Mouse (Mus musculus) MEL (cell line): ENCODE data around the gene Aktip. TPM values are rescaled to one million over a fixed set of nuclear protein-coding genes. Genes with fewer than 3 reads are reported as not detected.

Experiments used
- DNase-seq: peaks from one replicate; pipeline ENCODE4 v3.0.0; 2011; ENCODE audit warnings: low read depth, low spot score
- H3K27ac ChIP-seq: 2 replicates; pipeline ENCODE4 v1.5.1; 2012; ENCODE audit warnings: low read depth, mild to moderate bottlenecking, control low read depth, low read length, moderate library complexity; ENCODE audit not compliant: control insufficient read depth
- H3K27me3 ChIP-seq, 2 experiments: fragments of 150-350 bp in 1 of 2; sonication (generic) in 1 of 2; 2 replicates each; pipeline ENCODE4 v1.6.1; 2012; ENCODE audit warnings: low read length in 2 of 2, mild to moderate bottlenecking in 2 of 2, improper control_type of control experiment in 1 of 2, moderate library complexity in 1 of 2; ENCODE audit not compliant: insufficient read depth in 2 of 2, control insufficient read depth in 1 of 2
- H3K36me3 ChIP-seq, 2 experiments: 2 replicates each; pipeline ENCODE4 v1.6.1; 2012 to 2014; ENCODE audit warnings: low read length in 2 of 2, improper control_type of control experiment in 1 of 2, inconsistent platforms in 1 of 2, mild to moderate bottlenecking in 1 of 2; ENCODE audit not compliant: insufficient read depth in 2 of 2, control insufficient read depth in 1 of 2
- H3K4me1 ChIP-seq, 2 experiments: fragments of 150-350 bp in 1 of 2; sonication (generic) in 1 of 2; 2 replicates each; pipeline ENCODE4 v1.6.1; 2012; ENCODE audit warnings: low read length in 2 of 2, improper control_type of control experiment in 1 of 2, mild to moderate bottlenecking in 1 of 2; ENCODE audit not compliant: insufficient read depth in 2 of 2, control insufficient read depth in 1 of 2
- H3K4me3 ChIP-seq, 2 experiments: fragments of 150-350 bp in 1 of 2; sonication (generic) in 1 of 2; 2 replicates each; pipeline ENCODE4 v1.5.1; 2012; ENCODE audit warnings: low read depth in 2 of 2, low read length in 2 of 2, mild to moderate bottlenecking in 2 of 2, moderate library complexity in 2 of 2, control low read depth in 1 of 2, improper control_type of control experiment in 1 of 2; ENCODE audit not compliant: control insufficient read depth in 1 of 2, insufficient read depth in 1 of 2
- H3K79me2 ChIP-seq: 2 replicates; pipeline ENCODE4 v1.6.1; 2012; ENCODE audit warnings: mild to moderate bottlenecking, low read length, moderate library complexity; ENCODE audit not compliant: control insufficient read depth, poor library complexity, insufficient read depth
- H3K9ac ChIP-seq: 2 replicates; pipeline ENCODE4 v1.6.1; 2012; ENCODE audit warnings: low read depth, mild to moderate bottlenecking, control low read depth, low read length, moderate library complexity; ENCODE audit not compliant: control insufficient read depth, poor library complexity, severe bottlenecking
- H3K9me3 ChIP-seq: fragments of 150-350 bp; sonication (generic); replicated peaks from 2 replicates; pipeline ENCODE4 v1.6.1; 2012; ENCODE audit warnings: mild to moderate bottlenecking, low read length, improper control_type of control experiment, moderate library complexity; ENCODE audit not compliant: insufficient read depth
- CTCF ChIP-seq, 3 experiments: IDR thresholded peaks in 2 of 3; conservative IDR thresholded peaks in 1 of 3; 2 replicates each; pipeline ENCODE4 v1.5.1; 2011 to 2012; ENCODE audit warnings: low read length in 3 of 3, low read depth in 2 of 3, mild to moderate bottlenecking in 2 of 3, improper control_type of control experiment in 1 of 3, inconsistent platforms in 1 of 3, mixed read lengths in 1 of 3, moderate library complexity in 1 of 3; ENCODE audit not compliant: control insufficient read depth in 1 of 3, insufficient read depth in 1 of 3, poor library complexity in 1 of 3, severe bottlenecking in 1 of 3
- E2F4 ChIP-seq: IDR thresholded peaks from 2 replicates; pipeline ENCODE4 v1.6.1; 2011; ENCODE audit warnings: low read depth, low read length, improper control_type of control experiment, borderline replicate concordance
- ELF1 ChIP-seq: IDR thresholded peaks from 2 replicates; pipeline ENCODE4 v1.6.1; 2014; ENCODE audit warnings: low read depth, mild to moderate bottlenecking, inconsistent platforms, low read length, improper control_type of control experiment, moderate library complexity
- EP300 ChIP-seq, 2 experiments: IDR thresholded peaks; 2 replicates each; pipeline ENCODE4 v1.6.1; 2011; ENCODE audit warnings: improper control_type of control experiment in 2 of 2, low read length in 2 of 2, low read depth in 1 of 2, mild to moderate bottlenecking in 1 of 2
- ETS1 ChIP-seq: IDR thresholded peaks from 2 replicates; pipeline ENCODE4 v1.6.1; 2012; ENCODE audit warnings: low read depth, mild to moderate bottlenecking, inconsistent platforms, low read length, improper control_type of control experiment, moderate library complexity
- KAT2A ChIP-seq: conservative IDR thresholded peaks from 2 replicates; pipeline ENCODE4 v1.6.1; 2012; ENCODE audit warnings: low read depth, low read length, improper control_type of control experiment, inconsistent platforms
- MAFK ChIP-seq: IDR thresholded peaks from 2 replicates; pipeline ENCODE4 v1.6.1; 2011; ENCODE audit warnings: low read depth, mild to moderate bottlenecking, low read length, improper control_type of control experiment, borderline replicate concordance
- MAX ChIP-seq: IDR thresholded peaks from 2 replicates; pipeline ENCODE4 v1.6.1; 2011; ENCODE audit warnings: low read length, improper control_type of control experiment
- MEF2A ChIP-seq: IDR thresholded peaks from 2 replicates; pipeline ENCODE4 v1.6.1; 2014; ENCODE audit warnings: low read depth, mild to moderate bottlenecking, inconsistent platforms, low read length, improper control_type of control experiment; ENCODE audit not compliant: poor library complexity, insufficient replicate concordance, severe bottlenecking; ENCODE audit errors: extremely low read depth
- NELFE ChIP-seq: IDR thresholded peaks from 2 replicates; pipeline ENCODE4 v1.6.1; 2011; ENCODE audit warnings: low read depth, low read length, improper control_type of control experiment
- POLR2AphosphoS2 ChIP-seq: IDR thresholded peaks from 2 replicates; pipeline ENCODE4 v1.6.1; 2011; ENCODE audit warnings: low read length, improper control_type of control experiment
- POLR2AphosphoS5 ChIP-seq: IDR thresholded peaks from 2 replicates; pipeline ENCODE4 v1.6.1; 2012; ENCODE audit warnings: low read depth, borderline replicate concordance, mild to moderate bottlenecking, inconsistent platforms, low read length, moderate library complexity, mixed read lengths
- RAD21 ChIP-seq: IDR thresholded peaks from 2 replicates; pipeline ENCODE4 v1.6.1; 2011; ENCODE audit warnings: mild to moderate bottlenecking, low read depth, low read length, improper control_type of control experiment
- RCOR1 ChIP-seq: IDR thresholded peaks from 2 replicates; pipeline ENCODE4 v1.6.1; 2012; ENCODE audit warnings: low read depth, mild to moderate bottlenecking, inconsistent platforms, low read length, improper control_type of control experiment
- SMC3 ChIP-seq: IDR thresholded peaks from 2 replicates; pipeline ENCODE4 v1.6.1; 2011; ENCODE audit warnings: low read depth, low read length, improper control_type of control experiment
- TCF12 ChIP-seq: IDR thresholded peaks from 2 replicates; pipeline ENCODE4 v1.6.1; 2014; ENCODE audit warnings: low read depth, mild to moderate bottlenecking, inconsistent platforms, low read length, improper control_type of control experiment, moderate library complexity
- ZC3H11A ChIP-seq: IDR thresholded peaks from 2 replicates; pipeline ENCODE4 v1.6.1; 2012; ENCODE audit warnings: low read depth, mild to moderate bottlenecking, inconsistent platforms, low read length, improper control_type of control experiment
- ZKSCAN1 ChIP-seq: IDR thresholded peaks from 2 replicates; pipeline ENCODE4 v1.6.1; 2012; ENCODE audit warnings: low read depth, mild to moderate bottlenecking, inconsistent platforms, low read length, improper control_type of control experiment, moderate library complexity
- polyA plus RNA-seq, 2 experiments: library from polyadenylated mRNA; stranded (reverse) in 1 of 2; unstranded in 1 of 2; fragments of >175 nt in 1 of 2; fragments of >200 nt in 1 of 2; gene quantifications; 2 replicates each; pipeline versions ENCODE4 v1.2.1 to v1.2.4; 2012; ENCODE audit warnings: low replicate concordance in 2 of 2, low read depth in 1 of 2; ENCODE audit not compliant: insufficient read length in 2 of 2, insufficient read depth in 1 of 2, missing spikeins in 1 of 2
- total RNA-seq: library from RNA; depleted of rRNA; stranded (reverse); fragments of 300-350 nt; gene quantifications from 2 replicates; pipeline ENCODE4 v1.2.3, GENCODE M21; 2012

The Aktip gene
- total and polyA plus RNA-seq, 3 experiments, result 4.6 to 8.5 TPM; not detected in 1

- TF ChIP-seq MAX, result no peak
- peak; percentile 56 for TF ChIP-seq RAD21
- TF ChIP-seq ETS1, result no peak
- TF ChIP-seq ZC3H11A, result peak; percentile 55
- peak in 2 of 3 experiments; percentile 46 to 49; a peak in 4 of 6 replicates for TF ChIP-seq CTCF (IDR thresholded peaks at IDR 0.05 in 2 of 3, conservative IDR thresholded peaks at IDR 0.05 in 1 of 3; ENCODE audit: control insufficient read depth in 1 of 3, insufficient read depth in 1 of 3, low read depth in 2 of 3, low read length in 3 of 3, poor library complexity in 1 of 3, severe bottlenecking in 1 of 3)
- TF ChIP-seq SMC3, result peak; percentile 45
- peaks cover 0 to 1% of the 10 kb centered on the region in 2 experiments; a peak in 1 of 4 replicates for H3K27me3 ChIP-seq
- no peak overlapping the region for H3K9ac ChIP-seq
- H3K4me1 ChIP-seq, result no peaks in the 10 kb centered on the region
- no peaks in the 10 kb centered on the region for H3K79me2 ChIP-seq
- H3K9me3 ChIP-seq, result no peaks in the 10 kb centered on the region
- no peak overlapping the region for H3K27ac ChIP-seq
- no peak overlapping the region for H3K4me3 ChIP-seq
- DNase-seq, result peak; percentile 38
- H3K36me3 ChIP-seq, result no peaks in the 10 kb centered on the region
Observed at GRCm38 (mm10) chr8:91190816-91191340, 8.9 kb downstream of the Aktip start.

DNA sequence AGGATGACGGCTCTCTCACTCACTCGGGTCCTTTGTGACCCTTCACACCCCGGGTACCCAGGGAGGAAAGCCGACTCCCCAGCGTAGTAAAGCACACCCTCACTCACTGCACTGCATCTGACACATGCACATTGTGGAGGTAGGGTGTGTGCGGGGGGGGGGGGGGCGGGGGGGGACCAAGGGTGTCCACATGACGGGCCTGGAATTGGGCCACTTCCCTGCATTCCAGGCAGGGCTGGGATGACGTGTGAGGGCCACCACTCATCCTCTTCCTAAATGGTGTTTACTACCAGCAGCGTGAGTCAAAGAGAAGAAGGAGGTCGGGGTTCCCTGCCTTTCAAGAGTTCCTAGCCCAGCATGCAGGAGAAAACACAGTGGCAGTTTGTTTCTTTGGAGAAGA, 11.6 kb downstream of the Aktip start:
- no peaks in the 10 kb centered on the region for H3K4me1 ChIP-seq
- no peaks in the 10 kb centered on the region for H3K27me3 ChIP-seq
- TF ChIP-seq KAT2A (no peak), RCOR1 (no peak), E2F4 (no peak), MAFK (no peak), TCF12 (no peak), POLR2AphosphoS2 (no peak), RAD21 (no peak), MEF2A (no peak), MAX (no peak), NELFE (no peak), ZKSCAN1 (no peak), EP300 (IDR thresholded peaks at IDR 0.05; ENCODE audit: low read depth in 1 of 2, low read length in 2 of 2) (no peak), ELF1 (no peak), POLR2AphosphoS5 (no peak)
- H3K9ac ChIP-seq, result no peak overlapping the region
- H3K9me3 ChIP-seq, result no peaks in the 10 kb centered on the region
- H3K79me2 ChIP-seq, result no peaks in the 10 kb centered on the region
- DNase-seq, result no peak
- H3K27ac ChIP-seq, result no peak overlapping the region
- H3K4me3 ChIP-seq, result no peak overlapping the region
- no peaks in the 10 kb centered on the region for H3K36me3 ChIP-seq
